Mouse (Mus musculus): ENCODE results near the gene Ltc4s.
A peak's percentile ranks its signal among the peaks of the same experiment; 100 is the strongest.

Ltc4s gene

GRCm38 (mm10) chr11:50238324-50238723, at the start of gene Ltc4s:
TSS of gene Ltc4s (minus strand) at chr11:50238616.
- no peak for DNase-seq (ENCODE audit: low spot score in 2 of 2)

GRCm38 (mm10) chr11:50286428-50286827, 48.0 kb upstream of the Ltc4s start:
- DNase-seq (ENCODE audit: low spot score in 2 of 2), result no peak

GRCm38 (mm10) chr11:50285696-50286095, 47.3 kb upstream of the Ltc4s start:
- DNase-seq (ENCODE audit: low spot score in 2 of 2), result no peak

GRCm38 (mm10) chr11:50285263-50285662, 46.8 kb upstream of the Ltc4s start:
- no peak for DNase-seq (ENCODE audit: low spot score in 2 of 2)

- DNase-seq (ENCODE audit: low spot score in 2 of 2), result no peak
Observed at GRCm38 (mm10) chr11:50280053-50280452, 41.6 kb upstream of the Ltc4s start.

- DNase-seq (ENCODE audit: low spot score in 2 of 2), result no peak
Observed at GRCm38 (mm10) chr11:50279005-50279404, 40.6 kb upstream of the Ltc4s start.

DNA sequence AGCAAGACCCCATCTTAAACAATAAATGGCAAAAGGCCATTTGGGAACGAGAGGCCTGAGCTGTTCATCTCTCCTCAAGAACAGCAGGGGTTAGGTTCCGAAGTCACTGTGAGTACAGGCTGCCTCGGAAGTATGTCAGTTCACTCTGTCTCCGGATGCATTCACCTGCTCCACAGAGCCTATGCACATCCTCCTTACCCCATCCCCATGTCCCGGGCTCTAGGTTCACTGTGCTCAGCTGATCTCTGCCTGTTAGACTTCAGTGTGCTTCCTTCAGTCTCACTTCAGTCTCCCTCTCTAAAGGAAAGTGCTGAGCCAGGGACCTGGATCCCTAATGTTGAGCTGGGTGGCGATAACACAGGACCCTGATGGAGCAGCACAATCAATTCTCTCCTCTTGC, 39.3 kb upstream of the Ltc4s start:
- no peak for DNase-seq (ENCODE audit: low spot score in 2 of 2)

GRCm38 (mm10) chr11:50277025-50277424, 38.6 kb upstream of the Ltc4s start:
- no peak for DNase-seq (ENCODE audit: low spot score in 2 of 2)

- no peak for DNase-seq (ENCODE audit: low spot score in 2 of 2)
Observed at GRCm38 (mm10) chr11:50275568-50276151, 37.2 kb upstream of the Ltc4s start.

- DNase-seq (ENCODE audit: low spot score in 2 of 2), result no peak
Observed at GRCm38 (mm10) chr11:50275077-50275476, 36.7 kb upstream of the Ltc4s start.

GRCm38 (mm10) chr11:50272819-50273218, 34.4 kb upstream of the Ltc4s start:
- no peak for DNase-seq (ENCODE audit: low spot score in 2 of 2)

- no peak for DNase-seq (ENCODE audit: low spot score in 2 of 2)
Observed at GRCm38 (mm10) chr11:50269885-50270284, 31.5 kb upstream of the Ltc4s start.

DNA sequence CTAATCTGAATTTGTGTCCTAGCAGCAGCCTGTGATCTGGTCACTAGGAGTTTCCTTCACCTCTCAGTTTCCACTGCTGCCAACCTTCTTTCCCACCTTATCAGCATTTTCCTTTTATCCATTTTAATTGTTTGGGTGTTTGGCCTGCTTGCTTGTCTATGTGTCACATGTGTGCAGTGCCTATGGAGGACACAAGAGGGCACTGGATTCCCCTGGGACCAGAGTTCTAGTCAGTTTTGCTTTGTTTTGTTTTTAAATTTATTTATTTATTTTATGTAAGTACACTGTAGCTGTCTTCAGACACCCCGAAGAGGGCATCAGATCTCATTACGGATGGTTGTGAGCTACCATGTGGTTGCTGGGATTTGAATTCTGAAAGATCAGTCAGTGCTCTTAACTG, 30.7 kb upstream of the Ltc4s start:
- DNase-seq (ENCODE audit: low spot score in 2 of 2), result no peak

GRCm38 (mm10) chr11:50266997-50267396, 28.6 kb upstream of the Ltc4s start:
- DNase-seq (ENCODE audit: low spot score in 2 of 2), result no peak

GRCm38 (mm10) chr11:50265931-50266330, 27.5 kb upstream of the Ltc4s start:
- no peak for DNase-seq (ENCODE audit: low spot score in 2 of 2)

DNA sequence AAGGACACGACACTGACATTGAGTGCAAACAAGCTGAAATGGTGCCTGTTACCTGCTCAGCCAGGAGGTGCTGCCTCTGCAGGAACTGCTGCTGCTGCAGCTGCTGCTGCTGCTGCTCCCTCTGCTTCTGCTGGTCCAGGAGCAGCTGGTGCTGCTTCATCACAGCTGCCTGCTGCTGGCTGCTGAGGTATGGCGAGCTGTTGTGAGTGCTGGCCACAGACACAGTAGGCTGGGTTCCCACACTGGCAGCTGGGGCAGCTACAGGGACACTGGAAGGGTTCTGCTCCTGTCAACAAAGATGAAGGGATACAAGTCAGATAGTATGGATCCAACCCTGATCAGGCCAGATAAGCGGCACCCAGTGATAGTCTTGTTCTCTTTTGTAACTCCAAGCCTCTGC, 24.8 kb upstream of the Ltc4s start:
- no peak for DNase-seq (ENCODE audit: low spot score in 2 of 2)

- no peak for DNase-seq (ENCODE audit: low spot score in 2 of 2)
Observed at GRCm38 (mm10) chr11:50262020-50262419, 23.6 kb upstream of the Ltc4s start.

GRCm38 (mm10) chr11:50258310-50258709, 19.9 kb upstream of the Ltc4s start:
- DNase-seq (ENCODE audit: low spot score in 2 of 2), result no peak

GRCm38 (mm10) chr11:50256615-50257014, 18.2 kb upstream of the Ltc4s start:
- DNase-seq (ENCODE audit: low spot score in 2 of 2), result no peak

- DNase-seq (ENCODE audit: low spot score in 2 of 2), result peak; percentile 65 to 77
Observed at GRCm38 (mm10) chr11:50254010-50254580, 15.7 kb upstream of the Ltc4s start.

DNA sequence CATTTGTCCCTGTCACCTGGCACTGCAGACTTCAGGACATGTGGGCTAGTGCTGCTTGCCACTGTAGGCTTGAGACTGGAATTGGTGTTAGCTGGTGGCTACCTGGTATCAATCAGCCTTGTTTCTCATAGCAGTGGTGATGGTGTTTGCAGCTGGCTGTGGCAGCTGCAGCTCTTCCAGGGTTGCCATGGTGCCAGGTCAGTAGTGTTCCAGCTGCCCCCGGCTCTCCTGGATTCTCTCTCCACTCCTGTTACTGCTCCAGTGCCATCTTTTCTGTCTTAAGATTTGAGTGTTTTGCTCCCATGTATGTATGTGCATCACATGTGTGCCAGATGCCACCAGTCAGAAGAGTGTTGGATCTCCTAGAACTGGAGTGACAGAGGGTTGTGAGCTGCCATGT, 15.0 kb upstream of the Ltc4s start:
- DNase-seq (ENCODE audit: low spot score in 2 of 2), result no peak

GRCm38 (mm10) chr11:50252684-50253265, 14.4 kb upstream of the Ltc4s start:
- no peak for DNase-seq (ENCODE audit: low spot score in 2 of 2)

GRCm38 (mm10) chr11:50252166-50252565, 13.8 kb upstream of the Ltc4s start:
- DNase-seq (ENCODE audit: low spot score in 2 of 2), result no peak
